Mouse (Mus musculus): ENCODE results near the gene Rabgap1l.

The Rabgap1l gene

GRCm38 (mm10) chr1:160594066-160594465 is 198.9 kb downstream of the Rabgap1l start:
- DNase-seq, result no peak

DNA sequence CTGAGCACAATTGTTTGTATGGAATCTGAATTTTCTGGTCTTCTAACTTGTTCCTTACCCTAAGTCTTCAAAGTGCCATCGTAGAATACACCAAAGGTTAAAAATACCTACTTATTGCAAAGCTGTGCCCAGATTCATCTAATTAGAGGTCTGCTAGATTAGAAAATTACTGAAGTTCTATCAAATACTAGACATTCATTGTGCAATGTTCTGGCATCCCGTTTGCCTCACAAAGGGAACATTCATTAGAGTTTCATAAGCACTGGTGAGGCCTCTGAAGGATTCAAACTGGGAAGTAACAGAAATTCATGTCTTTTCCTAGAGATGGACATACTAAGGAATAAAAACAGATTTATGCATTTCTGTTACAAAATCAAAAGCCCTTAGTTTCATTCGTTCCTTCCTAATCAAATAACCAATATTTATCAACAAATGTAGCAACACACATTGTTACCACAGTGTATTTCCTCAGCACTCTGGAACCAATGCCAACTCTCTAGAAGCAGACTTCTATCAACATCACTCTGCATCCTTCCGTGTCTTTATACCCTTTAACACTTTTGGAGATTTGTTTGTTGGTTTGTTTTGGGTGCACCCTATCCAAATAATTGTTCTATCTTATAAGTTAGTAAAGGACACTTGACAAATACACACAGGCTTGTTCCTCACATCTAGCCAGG is 204.0 kb downstream of the Rabgap1l start:
- no peak for DNase-seq

GRCm38 (mm10) chr1:160579309-160580233 is 213.4 kb downstream of the Rabgap1l start:
- no peak for DNase-seq

DNA sequence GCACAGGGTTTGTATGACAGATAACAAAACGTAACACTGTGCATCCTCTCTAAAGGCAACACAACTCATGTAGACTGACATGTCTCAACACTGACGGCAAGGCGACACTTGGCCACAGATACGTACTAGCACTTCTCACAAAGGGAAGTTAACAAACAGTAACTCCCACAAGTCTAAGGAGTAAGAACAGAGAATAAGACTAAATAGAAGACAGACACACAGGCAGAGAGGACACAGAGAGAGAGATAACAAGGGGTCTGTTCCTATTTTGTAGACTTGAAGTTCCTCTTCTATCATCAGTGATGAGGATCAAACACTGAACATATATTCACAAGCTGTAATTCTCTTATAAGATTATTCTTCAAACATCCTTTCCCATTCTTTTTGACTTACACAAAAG is 216.9 kb downstream of the Rabgap1l start:
- DNase-seq, result no peak

GRCm38 (mm10) chr1:160574039-160574438 is 219.0 kb downstream of the Rabgap1l start:
- DNase-seq, result no peak

GRCm38 (mm10) chr1:160566458-160566857 is 226.6 kb downstream of the Rabgap1l start:
- DNase-seq, result no peak

DNA sequence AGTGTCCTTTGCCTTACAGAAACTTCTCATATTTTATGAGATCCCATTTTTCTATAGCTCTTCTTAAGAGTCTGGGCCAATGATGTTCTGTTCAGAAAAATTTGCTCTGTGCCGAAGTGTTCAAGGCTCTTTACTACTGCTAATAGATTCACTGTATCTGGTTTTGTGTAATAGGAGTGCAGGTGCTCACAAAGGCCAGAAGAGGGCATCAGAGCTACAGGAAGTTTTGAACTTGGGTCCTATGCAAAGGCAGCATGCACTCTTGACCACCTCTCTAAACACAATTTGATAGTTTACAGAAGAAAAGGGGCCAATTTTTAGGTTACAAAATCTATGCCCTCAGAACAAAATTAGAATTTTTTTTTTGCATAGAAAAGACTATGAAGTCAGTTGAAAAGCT is 231.6 kb downstream of the Rabgap1l start:
- DNase-seq, result peak; percentile 12

- DNase-seq, result no peak
These were observed 242.4 kb downstream of the Rabgap1l start for GRCm38 (mm10) chr1:160550636-160551035.

- DNase-seq, result no peak
These were observed 244.8 kb downstream of the Rabgap1l start for GRCm38 (mm10) chr1:160547934-160548876.

DNA sequence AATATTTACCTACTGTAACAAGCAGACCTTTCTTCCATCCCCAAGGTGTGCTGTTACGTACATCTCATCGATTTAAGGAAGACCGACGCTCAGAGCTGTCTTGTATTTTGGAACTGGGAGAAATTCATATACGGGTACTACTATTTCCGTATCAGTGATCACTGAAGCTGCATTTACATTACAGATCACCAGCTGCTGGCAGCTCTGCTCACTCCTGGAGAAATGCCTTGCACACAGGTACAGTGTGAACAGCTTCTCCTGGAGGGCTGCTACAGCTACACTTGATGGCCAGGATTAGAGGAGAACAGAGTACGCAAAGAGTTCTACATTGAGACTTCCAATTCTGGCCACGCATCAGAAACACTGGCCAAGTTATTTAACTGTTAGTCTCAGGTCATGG is 257.4 kb downstream of the Rabgap1l start:
- DNase-seq, result no peak

- DNase-seq, result no peak
These were observed 258.3 kb downstream of the Rabgap1l start for GRCm38 (mm10) chr1:160534571-160535335.

DNA sequence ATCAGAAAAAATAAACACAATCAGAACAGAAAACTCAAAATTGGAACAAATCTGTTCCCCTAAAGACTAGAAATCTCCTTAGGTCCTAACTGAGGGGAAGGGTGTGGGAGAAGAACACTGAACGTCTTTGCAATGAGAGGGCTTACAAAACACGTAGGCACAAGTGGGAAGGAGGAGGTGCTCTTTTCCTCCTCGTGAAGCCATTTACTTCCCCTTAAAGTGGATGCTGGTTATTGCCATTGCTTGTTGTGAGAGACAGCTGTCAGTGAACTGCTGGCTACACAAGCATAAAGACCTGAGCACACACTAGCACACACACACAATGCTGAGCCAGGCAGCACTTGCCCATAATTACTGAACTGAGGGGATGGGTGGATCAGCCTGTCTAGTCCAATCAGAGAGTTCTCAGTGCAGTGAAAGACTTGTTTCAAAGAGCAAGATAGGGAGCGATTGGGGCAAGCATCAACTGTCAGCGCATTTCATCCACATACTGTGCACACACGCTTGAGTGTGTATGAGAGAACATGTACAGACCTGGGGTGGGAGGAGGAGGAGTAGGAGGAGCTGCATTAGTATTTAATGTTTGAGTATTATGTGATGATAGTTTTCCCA is 259.7 kb downstream of the Rabgap1l start:
- no peak for DNase-seq

DNA sequence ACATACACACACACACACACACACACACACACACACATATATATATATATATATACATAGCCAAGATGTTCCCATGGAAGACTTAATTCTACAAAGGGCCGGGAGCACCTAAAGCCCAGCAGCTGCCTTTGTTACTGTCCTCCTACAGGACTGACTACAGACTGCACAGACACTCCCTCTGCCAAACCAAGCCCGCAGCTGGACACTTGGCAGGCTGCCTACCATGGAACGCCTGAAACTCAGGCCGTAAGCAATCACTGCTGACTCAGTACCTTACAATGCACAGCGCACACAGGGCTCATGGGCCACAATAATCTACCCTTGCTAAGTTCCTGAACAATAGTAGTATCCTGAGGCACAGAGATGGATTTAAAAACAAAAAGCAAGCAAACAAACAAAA is 261.6 kb downstream of the Rabgap1l start:
- DNase-seq, result peak; percentile 87

DNA sequence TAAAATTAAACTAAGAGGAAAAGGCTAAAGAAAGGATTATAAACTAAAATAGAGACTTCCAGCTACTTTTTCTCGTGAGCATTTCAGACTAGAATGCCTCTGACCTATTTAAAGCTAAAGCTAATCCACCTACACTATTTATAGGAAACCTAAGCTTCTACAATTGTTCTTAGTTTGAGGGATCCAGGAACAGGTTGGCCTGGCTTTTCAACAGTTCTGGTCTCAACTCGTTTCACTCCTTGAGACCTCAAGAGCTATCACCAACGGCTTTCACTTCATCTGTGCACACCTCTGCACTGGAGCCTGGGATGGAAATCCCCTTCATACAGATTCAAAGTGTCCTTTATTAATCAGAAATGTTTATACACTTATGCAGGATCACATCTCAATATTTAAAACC is 271.1 kb downstream of the Rabgap1l start:
- no peak for DNase-seq

DNA sequence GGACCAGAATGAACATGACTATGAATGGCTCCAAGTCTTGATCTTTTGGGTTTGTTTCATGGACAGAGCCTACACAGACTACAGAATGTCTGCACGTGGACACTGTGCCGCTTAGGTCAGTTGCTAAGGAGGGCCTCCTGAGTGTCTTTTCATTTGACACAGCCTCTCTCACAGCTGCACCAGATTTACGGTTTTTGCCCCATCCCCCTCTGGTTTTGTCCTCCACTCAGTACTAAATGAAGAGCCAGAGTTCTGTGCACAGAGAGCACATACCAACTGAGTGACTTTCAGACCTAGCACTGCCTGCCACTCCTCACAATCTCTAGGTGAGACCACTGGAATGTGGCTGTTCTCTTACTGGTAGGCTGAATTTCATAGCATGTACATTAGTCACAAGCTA is 272.3 kb downstream of the Rabgap1l start:
- no peak for DNase-seq

DNA sequence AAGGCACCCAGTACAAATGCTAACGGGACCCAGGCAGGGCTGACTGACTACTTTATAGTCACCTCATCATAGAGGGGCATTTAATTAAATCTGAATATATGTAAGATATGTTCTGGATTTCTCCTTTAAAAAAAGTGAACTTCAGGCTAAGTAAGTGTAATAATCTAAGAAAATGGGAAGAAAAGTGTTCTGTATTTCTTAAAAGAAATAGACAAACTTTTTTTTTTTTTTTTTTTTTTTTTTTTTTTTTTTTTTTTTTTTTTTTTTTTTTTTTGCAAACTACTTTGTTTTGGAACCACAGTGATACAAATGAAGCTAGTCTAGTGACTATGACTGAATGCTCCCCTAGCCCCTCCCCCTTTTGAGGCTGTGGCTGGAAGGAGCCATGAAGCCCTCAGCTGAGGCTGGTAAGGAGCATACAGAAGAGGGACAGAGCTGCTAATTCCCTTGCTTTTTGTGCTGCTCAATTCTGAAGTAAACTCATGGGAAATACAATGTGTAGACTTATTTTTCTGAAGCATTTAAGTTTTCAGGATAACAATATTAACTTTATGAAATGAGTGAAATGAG is 273.0 kb downstream of the Rabgap1l start:
- DNase-seq, result no peak

DNA sequence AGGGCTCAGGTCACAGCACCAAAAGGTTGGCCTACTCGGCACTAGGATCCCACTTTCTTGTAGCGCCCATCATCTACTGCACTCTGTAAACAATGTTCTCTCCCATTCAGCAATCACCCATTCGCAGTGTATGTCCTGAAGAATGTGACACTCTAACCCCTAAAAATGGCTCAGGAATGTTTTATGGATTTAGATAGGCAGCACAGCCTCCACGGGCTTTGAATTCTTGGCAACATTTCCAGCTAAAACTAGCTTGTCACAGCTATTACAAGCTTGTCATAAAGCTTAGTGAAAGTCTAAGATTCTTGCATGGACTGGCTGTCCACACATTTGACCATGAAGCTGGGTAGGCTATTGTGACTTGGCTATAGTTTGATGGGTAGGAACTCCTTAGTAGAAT is 274.5 kb downstream of the Rabgap1l start:
- DNase-seq, result peak; percentile 7

GRCm38 (mm10) chr1:160507766-160508165 is 285.2 kb downstream of the Rabgap1l start:
- DNase-seq, result no peak

DNA sequence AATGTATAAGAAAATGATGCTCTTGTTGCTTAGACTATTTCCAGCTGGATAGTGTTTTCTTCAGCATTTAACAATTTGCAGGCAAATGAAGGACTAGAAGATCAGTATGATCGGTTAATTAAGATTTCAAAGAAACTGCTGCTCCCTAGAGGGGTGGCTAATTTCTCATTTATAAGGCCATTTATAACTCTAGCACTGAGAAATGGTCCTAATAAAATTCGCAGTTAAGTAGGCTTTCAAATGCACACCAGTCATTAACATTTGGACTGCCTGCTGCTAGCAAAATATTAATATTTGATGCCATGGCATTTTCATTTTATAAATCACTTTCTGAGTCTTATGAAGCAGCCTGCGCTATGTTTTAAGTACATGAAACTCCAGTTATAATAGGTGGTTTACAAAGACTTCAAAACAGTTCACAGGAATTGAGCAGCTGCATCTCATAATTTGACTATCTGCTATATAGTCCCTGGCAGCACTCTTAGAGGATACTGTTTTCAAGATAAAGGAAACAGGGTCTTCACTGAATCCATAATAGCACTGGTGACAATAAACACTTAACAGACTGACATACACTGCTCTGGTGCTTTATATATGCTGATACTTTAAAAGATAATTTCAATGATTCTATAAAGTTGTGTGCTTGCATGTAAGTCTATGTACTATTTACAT is 296.0 kb downstream of the Rabgap1l start:
- DNase-seq, result no peak

GRCm38 (mm10) chr1:160485731-160486130 is 307.3 kb downstream of the Rabgap1l start:
- no peak for DNase-seq

- DNase-seq, result no peak
These were observed 308.0 kb downstream of the Rabgap1l start for GRCm38 (mm10) chr1:160485028-160485427.
